Mouse (Mus musculus) spleen, embryonic (tissue): ENCODE results near the gene Cbx2.

ENCODE experiments used
- CTCF ChIA-PET: fragments of 350-600 bp; sonication (Branson Sonifier 250); formaldehyde crosslinking; loops from one replicate; lab custom pipeline; 2022; lab: Charles Lee

The Cbx2 gene

DNA sequence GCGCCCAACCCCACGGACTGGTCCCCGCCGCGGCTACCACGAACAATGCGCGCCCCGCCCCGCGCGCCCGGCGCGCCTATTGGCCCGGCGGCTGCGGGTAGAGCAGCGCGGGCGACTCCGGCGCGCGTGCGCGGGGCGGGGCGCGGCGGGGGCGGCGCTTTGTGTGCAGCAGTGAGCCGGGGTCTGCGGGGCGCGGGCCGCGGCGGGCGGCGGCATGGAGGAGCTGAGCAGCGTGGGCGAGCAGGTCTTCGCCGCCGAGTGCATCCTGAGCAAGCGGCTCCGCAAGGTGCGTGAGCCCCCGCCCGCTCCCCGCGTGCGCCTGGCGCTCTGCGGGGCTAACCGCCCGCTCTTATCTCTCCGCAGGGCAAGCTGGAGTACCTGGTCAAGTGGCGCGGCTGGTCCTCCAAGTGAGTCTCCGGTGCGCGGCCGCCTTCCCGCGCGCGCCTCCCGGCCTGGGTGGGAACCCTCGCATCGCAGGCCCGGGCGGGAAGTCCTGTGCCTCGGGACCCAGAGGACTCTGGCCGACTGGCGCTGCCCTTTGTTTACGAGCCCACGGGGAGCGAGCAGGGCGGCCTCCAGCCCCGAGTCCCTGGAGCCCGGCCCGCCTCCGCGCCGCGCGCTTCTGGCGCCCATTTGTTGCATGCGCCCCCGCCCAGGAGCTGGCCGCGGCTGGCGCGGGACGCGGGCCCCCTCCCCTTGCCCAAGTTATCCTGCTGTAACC, at the start of gene Cbx2:
TSS of gene Cbx2 (plus strand) at position 68 of the 721 bp plus-strand sequence.
- CTCF ChIA-PET = interaction anchor here (0.6 to 1.7 kb wide), 5 partner anchors 17 to 207 kb away, joined by 3 to 7 read pairs (median 5); no protein-coding TSS in a partner anchor

DNA sequence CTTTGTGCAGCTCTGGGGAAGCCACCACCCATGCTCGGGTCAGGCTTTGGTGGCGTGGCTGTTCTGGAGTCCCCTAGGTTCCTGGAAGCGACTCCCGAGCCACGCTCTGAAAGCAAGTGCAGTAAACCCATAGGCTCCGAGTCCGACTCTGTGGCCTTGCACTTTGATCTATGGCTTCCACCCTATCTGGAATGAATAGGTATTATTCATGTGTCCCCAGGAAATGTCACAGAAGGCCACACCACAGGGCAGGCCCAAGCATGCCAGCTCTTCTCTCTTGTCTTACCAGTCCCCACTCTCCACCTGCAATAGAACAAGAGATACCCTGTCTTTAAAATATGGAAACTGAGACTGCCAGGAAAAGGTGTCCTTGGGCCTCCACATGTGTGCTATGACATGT, 48.4 kb upstream of the Cbx2 start:
- CTCF ChIA-PET = interaction anchor here (0.7 to 0.8 kb wide), 3 partner anchors 8 to 883 kb away, joined by 3 to 20 read pairs (median 5); no protein-coding TSS in a partner anchor

DNA sequence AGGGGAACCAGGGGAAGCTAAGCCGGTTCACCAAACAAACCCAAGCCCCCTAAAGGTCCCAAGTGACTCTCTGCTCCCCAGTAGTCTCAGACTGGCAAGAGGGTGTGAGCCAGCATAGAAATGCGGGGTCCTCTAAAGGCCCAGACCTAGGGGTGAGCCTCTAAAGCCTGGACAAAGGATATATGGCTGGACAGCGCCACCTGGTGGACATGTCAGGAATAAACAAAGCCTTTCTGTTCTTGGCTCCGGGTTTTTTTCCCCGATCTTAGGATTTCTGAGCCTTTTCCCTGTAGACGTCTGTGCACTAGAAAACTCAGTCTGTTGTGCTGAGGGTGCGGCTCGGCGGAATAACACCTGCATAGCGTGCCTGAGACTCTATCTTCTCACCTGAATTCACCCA, 47.3 kb upstream of the Cbx2 start:
- CTCF ChIA-PET = interaction anchor here (0.6 to 0.8 kb wide), 2 partner anchors 46 to 75 kb away, joined by 3 to 20 read pairs; no protein-coding TSS in a partner anchor

DNA sequence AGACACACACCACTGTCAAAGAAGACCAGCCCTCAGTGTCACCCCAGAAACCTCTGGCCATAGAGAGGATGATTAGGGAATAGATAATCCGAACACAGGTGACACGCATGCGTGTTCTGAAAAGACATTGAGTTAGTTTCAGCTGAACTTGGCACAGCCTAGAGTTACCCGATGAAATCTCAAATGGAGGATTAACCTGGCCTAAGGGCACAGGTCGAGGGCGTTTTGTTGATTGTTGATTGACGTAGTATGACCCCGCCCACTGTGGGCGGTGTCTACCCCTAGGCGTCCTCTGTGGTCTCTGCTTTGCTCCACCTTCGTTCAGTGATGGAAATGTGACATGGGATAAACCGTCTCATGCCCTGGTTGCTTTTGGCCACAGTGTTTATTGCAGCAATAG, 46.8 kb upstream of the Cbx2 start:
- CTCF ChIA-PET = interaction anchor here (0.6 kb wide), 1 partner anchor 74 kb away, joined by 3 read pairs; no protein-coding TSS in a partner anchor

DNA sequence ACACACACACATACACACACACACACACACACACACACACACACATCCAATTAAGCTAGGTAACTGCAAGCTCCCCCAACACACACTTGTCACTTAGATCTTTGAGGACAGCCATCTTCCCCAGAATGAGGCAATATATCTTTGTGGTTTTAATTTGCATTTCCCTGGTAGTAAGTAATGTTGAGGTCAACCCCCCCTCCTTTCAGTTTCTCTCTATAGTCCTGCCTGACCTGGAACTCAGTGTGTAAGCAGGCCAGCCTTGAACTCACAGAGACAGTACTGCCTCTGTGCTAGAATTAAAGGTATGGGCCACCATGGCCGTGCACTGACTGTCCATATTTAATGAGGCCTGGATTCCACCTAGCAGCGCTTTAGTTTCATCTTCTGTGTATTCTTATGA, 42.4 kb upstream of the Cbx2 start:
- CTCF ChIA-PET = interaction anchor here (0.6 kb wide), 1 partner anchor 1047 kb away, joined by 3 read pairs; no protein-coding TSS in a partner anchor

DNA sequence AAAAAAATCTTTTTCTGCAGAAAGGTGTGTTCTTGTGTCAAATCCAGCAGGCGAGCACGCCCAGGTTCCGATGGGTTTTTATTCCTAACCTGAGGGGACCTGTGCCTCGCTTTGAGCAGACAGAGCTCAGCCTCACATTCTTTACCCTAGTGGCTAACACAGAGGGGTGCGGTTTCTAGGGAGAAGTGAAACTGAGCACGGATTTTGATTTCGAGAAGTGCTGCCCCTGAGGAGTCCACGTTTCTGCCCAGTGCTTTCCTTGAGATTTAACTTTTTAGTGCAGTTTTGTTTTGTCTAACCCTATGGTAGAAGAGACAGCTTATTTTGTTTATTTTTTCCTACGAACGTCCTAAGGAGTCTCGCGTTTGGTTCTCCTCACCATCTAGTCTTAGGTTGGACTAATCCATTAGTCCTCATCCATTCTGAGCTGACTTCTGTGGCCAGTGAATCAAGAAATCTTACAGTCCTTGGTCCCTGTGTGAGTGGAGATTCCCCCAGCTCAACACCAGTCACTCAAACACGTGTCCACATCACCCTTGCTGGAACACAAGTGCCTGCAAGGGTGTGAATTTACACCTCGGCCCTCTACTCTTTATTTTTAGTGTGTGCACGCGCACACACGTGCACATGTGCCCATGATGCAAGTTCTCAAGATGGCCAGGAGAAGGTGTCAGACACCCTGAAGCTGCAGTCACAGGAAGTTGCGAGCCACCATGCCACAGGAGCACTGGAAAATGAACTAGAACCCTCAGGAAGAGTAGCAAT, 41.6 kb upstream of the Cbx2 start:
- CTCF ChIA-PET = no interaction called here

DNA sequence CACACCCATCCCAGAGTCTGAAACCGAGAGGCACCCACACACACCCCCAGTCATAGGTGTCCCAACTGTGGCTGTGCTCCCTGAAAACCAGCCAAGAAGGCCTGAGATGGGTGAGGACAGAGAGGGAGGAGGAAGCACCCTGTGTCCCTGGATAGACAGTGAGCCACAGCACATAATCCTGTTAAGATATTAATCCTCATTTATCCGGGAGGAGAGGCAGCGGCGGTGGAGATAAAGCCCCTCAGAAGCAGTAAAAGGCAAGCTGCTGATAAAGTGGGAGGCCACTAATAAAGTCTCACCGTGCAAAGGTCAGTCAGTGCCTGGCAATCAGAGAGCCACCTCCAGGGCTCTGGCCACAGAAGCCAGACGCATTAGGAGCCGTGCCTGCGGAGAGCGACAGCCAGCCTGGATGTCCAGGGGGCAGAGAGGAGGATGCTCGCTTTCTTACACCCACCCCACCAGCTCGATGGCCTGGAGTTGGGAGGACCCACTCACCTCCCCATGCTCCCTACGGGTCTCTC, 40.1 kb upstream of the Cbx2 start:
- CTCF ChIA-PET = no interaction called here

DNA sequence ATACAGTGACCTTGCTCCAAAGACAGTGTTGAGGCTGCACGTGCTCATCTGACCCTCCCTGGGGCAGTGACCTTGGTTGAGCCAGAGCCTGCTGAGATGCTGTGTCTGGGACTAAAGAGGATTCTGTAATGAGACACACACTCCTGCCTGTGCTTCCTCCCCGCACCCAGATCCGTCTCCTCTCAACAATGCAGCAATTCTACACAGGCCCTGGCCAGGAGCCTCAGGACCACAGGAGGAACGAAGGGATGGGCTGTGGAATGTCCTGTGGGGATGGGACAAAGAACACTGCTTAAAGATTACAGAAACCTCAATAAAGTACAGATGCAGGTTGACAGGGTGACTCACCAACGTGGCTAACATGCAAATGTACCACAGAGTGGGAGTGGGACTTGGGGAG, 37.2 kb upstream of the Cbx2 start:
- CTCF ChIA-PET = no interaction called here

DNA sequence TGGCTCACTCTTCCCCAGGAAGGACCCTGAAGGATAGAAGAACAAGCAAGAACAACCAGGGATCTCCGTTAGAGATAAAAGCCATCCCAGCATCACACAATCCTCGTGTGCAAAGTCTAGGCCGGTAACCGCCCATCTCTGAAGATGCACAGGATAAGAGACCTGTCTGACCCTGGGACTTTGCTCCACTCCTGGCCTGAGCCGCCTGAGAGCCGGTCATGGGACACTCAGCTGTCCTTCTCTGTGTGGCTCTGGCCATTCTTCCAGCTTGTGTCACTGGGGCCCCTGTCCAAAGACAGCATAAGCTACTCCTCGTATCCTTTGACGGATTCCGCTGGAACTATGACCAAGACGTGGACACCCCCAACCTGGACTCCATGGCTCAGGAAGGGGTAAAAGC, 34.8 kb upstream of the Cbx2 start, which contains the start of gene Enpp7:
TSS of gene Enpp7 (plus strand) at position 190 of the 400 bp plus-strand sequence.
- CTCF ChIA-PET = no interaction called here

DNA sequence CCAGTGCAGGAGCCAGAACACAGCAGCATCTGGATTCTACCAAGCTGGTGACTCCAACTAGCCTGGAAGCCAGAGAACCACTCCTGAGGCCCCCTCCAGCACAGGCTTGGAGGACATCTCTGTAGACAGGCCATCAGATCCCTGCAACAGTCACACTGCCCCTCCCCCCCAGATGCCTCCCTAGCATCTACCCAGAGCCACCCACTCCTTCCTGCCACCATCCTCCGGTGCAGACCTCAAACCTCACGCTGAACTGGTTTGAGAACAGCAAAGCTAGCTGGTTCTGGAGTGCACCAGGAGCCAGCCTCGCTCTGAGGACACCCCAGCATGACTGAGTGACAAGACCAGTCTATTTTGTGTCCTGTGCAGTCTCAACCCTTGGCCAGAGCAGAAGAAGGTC, 30.0 kb upstream of the Cbx2 start:
- CTCF ChIA-PET = no interaction called here

DNA sequence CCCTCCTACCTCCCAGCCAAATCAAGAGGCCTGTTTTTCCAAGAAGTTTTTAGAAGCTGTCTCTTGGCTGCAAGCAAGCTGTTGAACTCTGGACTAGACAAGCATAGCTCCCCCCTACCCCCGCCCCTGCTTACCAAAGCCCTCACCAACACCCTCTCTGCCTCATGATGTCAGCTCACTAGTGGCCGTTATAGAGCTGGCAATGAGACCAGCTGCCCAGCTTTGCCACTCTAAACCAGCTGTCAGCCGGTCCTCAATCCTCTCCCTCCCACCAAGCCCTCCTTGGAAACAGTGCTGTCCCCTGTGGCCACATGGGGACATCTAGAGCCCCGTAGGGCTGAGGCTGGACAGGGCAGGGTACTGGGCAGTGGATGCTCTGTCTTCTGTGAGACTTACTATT, 27.3 kb upstream of the Cbx2 start:
- CTCF ChIA-PET = no interaction called here

DNA sequence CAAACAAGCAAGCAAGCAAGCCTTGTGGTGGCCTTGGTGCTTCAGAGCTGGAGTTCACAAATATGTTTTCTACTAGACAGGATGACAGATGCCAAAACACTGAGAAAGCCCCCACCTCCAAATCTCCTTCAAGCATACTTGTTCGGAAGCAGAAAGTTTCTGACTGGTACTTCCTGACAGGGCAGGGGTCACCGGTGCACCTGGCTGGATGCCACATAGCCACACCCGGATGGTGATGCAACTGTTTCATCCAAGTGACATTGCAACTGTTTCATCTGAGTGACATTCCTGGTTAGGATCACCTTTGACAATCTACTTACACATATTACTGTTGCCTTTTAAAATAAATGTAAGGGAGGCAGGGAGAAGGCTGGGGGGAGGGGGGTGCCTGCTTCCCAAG, 25.6 kb upstream of the Cbx2 start:
- CTCF ChIA-PET = no interaction called here

DNA sequence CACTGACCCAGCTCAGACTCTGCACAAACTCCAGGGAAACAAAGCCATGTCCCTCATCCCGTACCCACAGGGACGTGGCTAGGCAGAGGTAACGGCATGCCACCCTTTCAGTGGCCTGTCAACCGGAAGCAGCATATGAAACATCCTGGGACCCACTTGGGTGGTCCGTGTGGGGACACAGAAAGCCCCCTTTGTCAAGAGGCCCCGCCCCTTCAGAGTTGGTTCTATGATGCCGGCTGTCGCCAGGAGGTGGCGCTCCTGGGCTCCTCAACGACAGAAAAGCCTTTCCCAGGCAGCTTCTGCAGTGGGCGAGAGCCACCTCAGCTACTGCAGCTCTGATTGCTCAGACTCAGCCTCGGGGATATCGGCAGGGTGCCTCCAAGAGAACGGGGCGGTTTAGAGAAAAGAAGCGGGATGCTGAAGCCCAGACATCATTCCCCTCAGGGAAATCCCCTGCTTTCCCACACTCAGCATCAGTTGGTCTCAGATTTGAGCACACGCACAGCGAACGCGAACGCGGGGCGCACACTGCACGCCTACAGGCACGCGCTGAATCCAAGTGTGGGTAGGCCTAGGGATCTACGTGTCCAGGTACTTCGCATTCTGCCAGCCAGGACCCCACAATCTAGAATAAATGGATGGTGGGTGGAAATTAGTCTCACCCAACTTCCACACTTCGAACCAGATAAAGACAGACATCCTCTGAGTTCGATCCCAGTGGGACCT, 24.1 kb upstream of the Cbx2 start:
- CTCF ChIA-PET = interaction anchor here (0.6 kb wide), 1 partner anchor 57 kb away, joined by 6 read pairs; no protein-coding TSS in a partner anchor

DNA sequence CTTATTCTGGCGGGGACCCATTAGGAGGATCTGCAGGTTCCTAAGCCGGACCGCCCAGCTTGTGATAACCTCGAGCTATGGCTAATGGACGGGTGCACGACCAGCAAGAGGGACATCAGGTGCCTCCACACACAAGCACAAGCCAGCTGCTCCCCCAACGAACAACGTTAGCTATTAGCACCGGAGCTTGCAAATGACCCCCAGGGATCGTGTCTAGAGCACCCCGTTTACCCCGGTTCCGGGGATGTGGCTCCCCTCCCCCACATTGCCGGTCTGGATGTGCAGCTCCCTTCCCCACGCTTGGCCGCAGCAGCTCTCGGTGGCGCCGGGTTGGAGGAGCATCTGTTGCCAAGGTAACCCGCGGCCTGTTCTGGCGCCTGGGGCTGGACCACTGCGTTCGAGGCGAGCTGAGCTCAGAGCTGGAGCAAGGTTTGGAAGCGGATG, 23.4 kb upstream of the Cbx2 start:
- CTCF ChIA-PET = no interaction called here

DNA sequence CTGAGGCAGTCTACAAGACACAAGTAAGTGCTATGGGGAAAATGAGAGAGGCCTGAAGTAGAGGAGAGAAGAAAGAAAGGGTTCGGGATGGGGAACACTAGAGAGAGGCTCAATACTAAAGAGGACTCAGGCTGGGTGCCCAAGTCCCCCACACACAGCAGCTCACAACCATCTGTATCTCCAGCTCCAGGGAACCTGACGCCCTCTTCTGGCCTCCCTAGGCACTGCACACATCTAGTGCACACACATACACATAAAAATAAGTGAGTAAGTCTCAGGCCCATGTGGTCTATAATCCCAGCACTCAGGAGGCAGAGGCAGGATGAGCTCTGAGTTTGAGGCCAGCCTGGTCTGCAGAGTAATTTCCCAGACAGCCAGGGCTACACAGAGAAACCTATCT, 21.9 kb upstream of the Cbx2 start:
- CTCF ChIA-PET = no interaction called here

DNA sequence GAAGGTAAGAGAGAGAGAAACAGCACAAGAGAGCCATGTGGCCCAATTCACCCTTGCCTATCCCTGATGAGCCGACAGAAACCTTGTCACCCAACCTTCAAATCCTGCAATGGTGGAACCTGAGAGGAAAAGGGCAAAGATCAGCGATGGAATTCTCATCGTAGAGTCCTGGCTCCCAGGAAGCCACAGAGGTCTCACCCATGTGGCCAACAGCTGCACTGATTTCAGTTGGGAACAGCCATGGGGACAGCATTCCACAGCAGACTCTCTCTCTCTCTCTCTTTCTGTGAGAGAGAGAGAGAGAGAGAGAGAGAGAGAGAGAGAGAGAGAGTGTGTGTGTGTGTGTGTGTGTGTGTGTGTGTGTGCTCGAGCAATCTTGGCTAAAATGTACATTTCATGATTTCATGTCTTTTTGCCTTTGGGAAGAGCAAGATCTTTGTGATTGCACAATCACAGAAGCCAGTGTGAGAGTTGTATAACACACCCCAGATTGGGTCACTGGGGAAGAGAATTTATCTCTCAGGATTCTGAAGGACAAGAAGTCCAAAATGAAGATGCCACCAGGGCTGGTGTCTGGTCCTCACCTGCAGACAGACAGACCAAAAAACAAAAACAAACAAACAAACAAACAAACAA, 21.2 kb upstream of the Cbx2 start:
- CTCF ChIA-PET = no interaction called here

DNA sequence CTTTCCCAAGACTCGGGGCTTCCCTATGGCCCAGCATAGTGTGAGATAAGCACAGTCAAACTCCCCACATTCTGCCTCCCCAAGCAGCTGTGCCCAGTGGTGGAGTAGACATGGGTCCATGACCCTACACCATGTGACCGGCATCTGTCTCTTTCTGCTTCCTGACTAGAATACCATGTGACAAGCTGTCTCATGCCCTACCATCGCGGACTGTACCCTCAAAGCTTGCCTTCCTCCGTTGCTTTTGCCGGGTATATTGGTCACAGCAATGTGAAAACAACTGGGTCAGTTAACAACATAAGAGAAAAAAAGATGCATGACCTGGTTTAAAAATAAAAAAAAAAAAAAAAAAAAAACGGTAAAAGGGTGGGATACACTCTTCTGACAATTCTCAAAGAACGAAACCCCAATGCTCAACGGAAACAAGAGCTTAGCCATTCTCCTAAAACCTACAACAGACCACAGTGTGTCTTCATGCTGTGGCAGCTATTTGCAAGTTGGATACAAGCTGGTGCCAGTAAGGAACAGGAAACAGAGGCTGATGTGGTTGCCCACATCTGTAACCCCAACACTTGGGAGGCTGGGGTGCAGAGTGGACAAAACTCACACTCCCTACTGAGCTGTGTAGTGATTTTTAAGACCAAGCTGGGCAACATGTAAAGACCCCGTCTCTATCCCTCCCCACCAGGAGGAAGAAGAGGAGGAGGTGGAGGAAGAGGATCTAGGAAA, 17.1 kb upstream of the Cbx2 start:
- CTCF ChIA-PET = interaction anchor here (1.2 kb wide), 1 partner anchor 18 kb away, joined by 5 read pairs; no protein-coding TSS in a partner anchor

DNA sequence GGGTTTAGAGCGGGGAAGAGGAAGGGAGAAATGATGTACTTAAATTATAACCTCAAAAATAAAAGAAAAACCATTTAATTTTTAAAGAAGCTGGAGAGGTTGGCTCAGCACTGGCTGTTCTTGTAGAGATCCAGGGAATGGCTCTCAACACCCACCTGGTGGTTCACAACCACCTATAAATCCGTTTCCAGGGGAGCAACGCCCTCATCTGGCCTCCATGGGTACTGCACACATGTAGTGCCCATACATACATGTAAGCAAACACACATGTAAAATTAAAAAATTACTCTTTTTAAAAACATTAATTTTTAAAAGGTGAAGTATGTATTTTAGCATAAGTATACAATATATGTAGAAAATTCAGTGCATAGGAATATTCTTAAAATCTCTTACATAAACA, 16.3 kb upstream of the Cbx2 start:
- CTCF ChIA-PET = interaction anchor here (0.7 to 1.2 kb wide), 2 partner anchors 17 to 95 kb away, joined by 5 to 8 read pairs; no protein-coding TSS in a partner anchor

DNA sequence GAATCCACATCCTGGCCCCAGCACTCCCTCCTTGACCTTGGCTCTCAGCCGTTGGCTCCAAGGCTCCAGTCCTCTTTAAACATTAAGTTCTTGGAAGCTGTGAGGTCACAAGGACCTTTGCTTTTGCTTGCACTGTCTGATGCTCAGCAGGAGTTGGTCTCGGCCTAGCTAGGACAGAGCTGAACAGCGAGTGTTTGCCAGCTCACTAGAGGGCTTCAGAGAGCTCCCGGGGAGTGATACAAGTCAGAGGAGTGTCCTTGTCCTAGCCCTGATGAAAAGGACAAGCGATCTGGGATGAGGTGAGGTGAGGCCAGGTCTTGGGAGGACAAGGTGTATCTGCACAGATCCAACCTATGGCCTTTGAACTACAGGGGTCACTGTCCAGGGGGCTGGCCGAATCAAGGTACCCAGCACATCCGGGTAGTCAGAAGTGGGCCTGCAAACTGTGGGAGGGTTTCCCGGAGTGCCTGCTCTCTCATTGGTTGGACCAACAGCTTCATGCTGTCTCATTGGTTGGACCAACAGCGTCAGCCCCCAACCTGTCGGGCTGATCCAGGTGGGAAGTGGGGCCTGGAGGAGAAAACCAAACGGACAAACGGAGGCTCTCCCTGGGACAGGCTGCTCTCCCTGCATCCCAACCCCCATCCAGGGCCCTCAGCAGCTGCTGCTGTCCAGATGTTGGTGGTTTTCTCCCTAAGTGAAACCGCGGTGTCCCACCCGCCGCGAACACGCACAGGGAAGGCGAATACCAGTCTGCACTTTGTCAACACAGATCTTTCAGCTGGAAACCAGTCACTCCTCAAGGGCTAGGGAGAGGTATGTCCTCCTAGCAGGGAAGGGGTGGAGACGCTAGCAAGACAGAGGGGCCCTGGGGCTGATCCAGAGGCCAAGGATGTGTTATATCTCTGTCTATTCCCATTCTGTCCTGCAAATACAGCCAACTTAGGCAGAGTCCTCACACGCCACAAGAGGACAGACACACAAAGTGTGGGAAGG, 15.0 kb upstream of the Cbx2 start:
- CTCF ChIA-PET = no interaction called here
